Comparison of ENCODE assay signal across 8 mouse cellular contexts in genomic region chr2:163718951-163719603, GRCm38 (mm10). TPM values are rescaled to one million over a fixed set of nuclear protein-coding genes. Genes with fewer than 3 reads are reported as not detected.
DNase-seq lines count a peak whose midpoint lies in the region; ATAC-seq and TF ChIP-seq lines count a peak whose summit lies in the region.

No protein-coding gene starts in this region.

- no peak overlapping the region for H3K4me3 ChIP-seq in E14TG2a.4 (replicated peaks; ENCODE audit: low read length)
- no peak overlapping the region for H3K4me3 ChIP-seq in forebrain, embryonic 13.5 days
- H3K4me3 ChIP-seq in heart, postnatal 0 days (ENCODE audit: low read depth, low read length) = no peak overlapping the region
- peak overlapping the region; percentile 29 for H3K4me3 ChIP-seq in liver, embryonic 15.5 days (replicated peaks)
- H3K4me3 ChIP-seq in neural tube, embryonic 12.5 days = no peak overlapping the region
- no peak overlapping the region for H3K4me3 ChIP-seq in stomach, postnatal 0 days (ENCODE audit: low read depth, low read length)

- H3K9me3 ChIP-seq in E14TG2a.4 (ENCODE audit: low read length) = no peaks in the 10 kb centered on the region
- no peaks in the 10 kb centered on the region for H3K9me3 ChIP-seq in forebrain, embryonic 13.5 days (replicated peaks)
- no peaks in the 10 kb centered on the region for H3K9me3 ChIP-seq in heart, postnatal 0 days (replicated peaks; ENCODE audit: control insufficient read depth, low read length)
- H3K9me3 ChIP-seq in liver, embryonic 15.5 days (replicated peaks) = no peaks in the 10 kb centered on the region
- no peaks in the 10 kb centered on the region for H3K9me3 ChIP-seq in neural tube, embryonic 12.5 days
- no peaks in the 10 kb centered on the region for H3K9me3 ChIP-seq in stomach, postnatal 0 days (ENCODE audit: control insufficient read depth, low read length)

- H3K9ac ChIP-seq in forebrain, embryonic 13.5 days = no peak overlapping the region
- H3K9ac ChIP-seq in heart, postnatal 0 days (replicated peaks; ENCODE audit: low read depth, low read length) = 0 out of 2 replicates have a peak overlapping the region, but pooled peaks have one; percentile 21
- H3K9ac ChIP-seq in liver, embryonic 15.5 days = no peak overlapping the region
- H3K9ac ChIP-seq in neural tube, embryonic 12.5 days = 0 out of 2 replicates have a peak overlapping the region, but pooled peaks have one; percentile 2
- no peak overlapping the region for H3K9ac ChIP-seq in stomach, postnatal 0 days (ENCODE audit: low read length)

- no peak for TF ChIP-seq EP300 in heart, postnatal 0 days (IDR thresholded peaks at IDR 0.05; ENCODE audit: low read depth)
- no peak for TF ChIP-seq EP300 in stomach, postnatal 0 days (optimal IDR thresholded peaks at IDR 0.05)

- H3K27ac ChIP-seq in forebrain, embryonic 13.5 days = no peak overlapping the region
- H3K27ac ChIP-seq in heart, postnatal 0 days (ENCODE audit: low read depth) = peak overlapping the region; percentile 65
- peak overlapping the region; percentile 58 for H3K27ac ChIP-seq in liver, embryonic 15.5 days (replicated peaks)
- no peak overlapping the region for H3K27ac ChIP-seq in neural tube, embryonic 12.5 days
- H3K27ac ChIP-seq in stomach, postnatal 0 days (replicated peaks) = no peak overlapping the region

- no peak overlapping the region for H3K4me2 ChIP-seq in forebrain, embryonic 13.5 days
- H3K4me2 ChIP-seq in heart, postnatal 0 days (ENCODE audit: low read depth, low read length) = no peak overlapping the region
- peak overlapping the region; percentile 60 for H3K4me2 ChIP-seq in liver, embryonic 15.5 days
- no peak overlapping the region; the same call in 1 of the 2 replicates for H3K4me2 ChIP-seq in neural tube, embryonic 12.5 days (replicated peaks)
- peak overlapping the region; percentile 6; the same call in 1 of the 2 replicates for H3K4me2 ChIP-seq in stomach, postnatal 0 days (replicated peaks; ENCODE audit: low read depth)

- TF ChIP-seq CTCF in E14TG2a.4 (conservative IDR thresholded peaks at IDR 0.05; ENCODE audit: low read length) = peak; percentile 71
- peak; percentile 97 for TF ChIP-seq CTCF in heart, postnatal 0 days (IDR thresholded peaks at IDR 0.05; ENCODE audit: low read depth)
- peak; percentile 99 for TF ChIP-seq CTCF in stomach, postnatal 0 days (IDR thresholded peaks at IDR 0.05; ENCODE audit: low read depth)

- no peaks in the 10 kb centered on the region; the same call in 1 of the 2 replicates for H3K4me1 ChIP-seq in E14TG2a.4 (replicated peaks; ENCODE audit: low read depth, low read length)
- H3K4me1 ChIP-seq in forebrain, embryonic 13.5 days = peaks cover 39% of the 10 kb centered on the region
- H3K4me1 ChIP-seq in heart, postnatal 0 days (ENCODE audit: control insufficient read depth, insufficient read depth) = peaks cover 21% of the 10 kb centered on the region; the same call in 1 of the 2 replicates
- H3K4me1 ChIP-seq in liver, embryonic 15.5 days (replicated peaks) = peaks cover 28% of the 10 kb centered on the region
- H3K4me1 ChIP-seq in neural tube, embryonic 12.5 days = peaks cover 36% of the 10 kb centered on the region
- no peaks in the 10 kb centered on the region; the same call in 1 of the 2 replicates for H3K4me1 ChIP-seq in stomach, postnatal 0 days (replicated peaks; ENCODE audit: control insufficient read depth, insufficient read depth)

- ATAC-seq in forebrain, embryonic 13.5 days = peak; percentile 77
- peak; percentile 72 for ATAC-seq in heart, postnatal 0 days (ENCODE audit: insufficient read depth, low read depth)
- peak; percentile 70 for ATAC-seq in liver, embryonic 15.5 days (ENCODE audit: insufficient read depth)
- peak; percentile 66 for ATAC-seq in neural tube, embryonic 12.5 days (ENCODE audit: low FRiP score, low read depth)
- peak; percentile 81 for ATAC-seq in stomach, postnatal 0 days (ENCODE audit: low FRiP score, low TSS enrichment)

- H3K27me3 ChIP-seq in E14TG2a.4 (ENCODE audit: insufficient read depth, low read length) = no peaks in the 10 kb centered on the region
- no peaks in the 10 kb centered on the region for H3K27me3 ChIP-seq in forebrain, embryonic 13.5 days
- no peaks in the 10 kb centered on the region for H3K27me3 ChIP-seq in heart, postnatal 0 days (ENCODE audit: control insufficient read depth, insufficient read depth, low read length)
- H3K27me3 ChIP-seq in liver, embryonic 15.5 days = no peaks in the 10 kb centered on the region
- no peaks in the 10 kb centered on the region for H3K27me3 ChIP-seq in neural tube, embryonic 12.5 days (replicated peaks)
- H3K27me3 ChIP-seq in stomach, postnatal 0 days (ENCODE audit: control insufficient read depth, insufficient read depth, low read length) = no peaks in the 10 kb centered on the region

- DNase-seq in c-Kit-positive CD71-positive TER-119-positive erythroid progenitor cells, embryonic 14.5 days (ENCODE audit: low spot score) = peak; percentile 77
- peak; percentile 88 for DNase-seq in heart, postnatal 0 days (ENCODE audit: low spot score)
- peak; percentile 67 to 90 for DNase-seq in kidney, postnatal 36 days
- peak; percentile 87 for DNase-seq in stomach, postnatal 0 days (ENCODE audit: low spot score)

- WGBS in forebrain, embryonic 13.5 days = 43% methylated on average over 9 of the region's 9 CpGs
- 15% methylated on average over 9 of the region's 9 CpGs for WGBS in heart, postnatal 0 days
- WGBS in liver, embryonic 15.5 days (ENCODE audit: insufficient replicate concordance) = 26% methylated on average over 9 of the region's 9 CpGs
- WGBS in neural tube, embryonic 12.5 days = 38% methylated on average over 9 of the region's 9 CpGs
- 24% methylated on average over 9 of the region's 9 CpGs for WGBS in stomach, postnatal 0 days

- H3K36me3 ChIP-seq in E14TG2a.4 (ENCODE audit: insufficient read depth, low read length) = no peaks in the 10 kb centered on the region
- peaks cover 10% of the 10 kb centered on the region; the same call in 1 of the 2 replicates for H3K36me3 ChIP-seq in forebrain, embryonic 13.5 days (ENCODE audit: poor library complexity, severe bottlenecking)
- peaks cover 32% of the 10 kb centered on the region for H3K36me3 ChIP-seq in heart, postnatal 0 days (replicated peaks; ENCODE audit: control insufficient read depth, insufficient read depth, low read length)
- H3K36me3 ChIP-seq in liver, embryonic 15.5 days (replicated peaks) = peaks cover 26% of the 10 kb centered on the region
- H3K36me3 ChIP-seq in neural tube, embryonic 12.5 days = peaks cover 8% of the 10 kb centered on the region; the same call in 1 of the 2 replicates
- no peaks in the 10 kb centered on the region for H3K36me3 ChIP-seq in stomach, postnatal 0 days (ENCODE audit: control insufficient read depth, insufficient read depth, low read length)

RNA-seq across cellular contexts. Expression of gene Ada, which starts 31.0 kb away (rescaled TPM):
- 6.6 and 7.3 TPM in 2 replicates for polyA plus RNA-seq in forebrain, embryonic 13.5 days (2015; fragmentation: Nextera tagmentation; extraction: Ambion mirVana)
- total RNA-seq in heart, postnatal 0 days (2014; rRNA removed; ENCODE audit: low replicate concordance) = 2.4 and 4.1 TPM in 2 replicates
- 1.9 and 2.2 TPM in 2 replicates for polyA plus RNA-seq in heart, postnatal 0 days (2015; fragmentation: Nextera tagmentation; extraction: Ambion mirVana)
- polyA plus RNA-seq in liver, embryonic 15.5 days (2015; fragmentation: Nextera tagmentation; extraction: Ambion mirVana) = 3.5 TPM in 2 replicates
- polyA plus RNA-seq in neural tube, embryonic 12.5 days (2016; fragmentation: Nextera tagmentation; extraction: Ambion mirVana) = 3.9 and 4.2 TPM in 2 replicates
- 9.7 and 13.6 TPM in 2 replicates for polyA plus RNA-seq in stomach, postnatal 0 days (2015; fragmentation: Nextera tagmentation; extraction: Ambion mirVana)

Comparison
In these comparisons a context has a peak if more than half of its experiments do, and no peak if none do; other contexts are left out.
1. H3K27ac ChIP-seq: peak in heart, postnatal 0 days (single experiment) and liver, embryonic 15.5 days (single experiment); none in forebrain, embryonic 13.5 days (single experiment), neural tube, embryonic 12.5 days (single experiment) and stomach, postnatal 0 days (single experiment).
2. H3K4me2 ChIP-seq: peak in liver, embryonic 15.5 days (single experiment) and stomach, postnatal 0 days (single experiment); none in forebrain, embryonic 13.5 days (single experiment), heart, postnatal 0 days (single experiment) and neural tube, embryonic 12.5 days (single experiment).
3. H3K9ac ChIP-seq: peak in heart, postnatal 0 days (single experiment) and neural tube, embryonic 12.5 days (single experiment); none in forebrain, embryonic 13.5 days (single experiment), liver, embryonic 15.5 days (single experiment) and stomach, postnatal 0 days (single experiment).
4. Peak in every context shown above with its lines, with median percentiles within 50 percentile points of each other: CTCF ChIP-seq, DNase-seq and ATAC-seq.